1 mouse cellular context compared by ENCODE assay signal in genomic region chr5:76645091-76645868, GRCm38 (mm10).
TF ChIP-seq lines count a peak whose summit lies in the region.

No protein-coding gene starts in this region.

TF ChIP-seq in MEL, 35 proteins besides CTCF, POLR2A, EP300 and RAD21 (continued from another document):
- TF ChIP-seq MEF2A (IDR thresholded peaks at IDR 0.05; ENCODE audit: extremely low read depth, insufficient replicate concordance, low read depth, low read length, poor library complexity, severe bottlenecking) (no peak), E2F4 (IDR thresholded peaks at IDR 0.05; ENCODE audit: borderline replicate concordance, low read depth, low read length) (no peak), KAT2A (conservative IDR thresholded peaks at IDR 0.05; ENCODE audit: low read depth, low read length) (no peak), MYB (IDR thresholded peaks at IDR 0.05; ENCODE audit: low read depth, low read length) (no peak), TCF12 (IDR thresholded peaks at IDR 0.05; ENCODE audit: low read depth, low read length) (peak; percentile 71; the same call in 1 of the 2 replicates), GATA1 (IDR thresholded peaks at IDR 0.05; ENCODE audit: low read depth, low read length) (peak; percentile 89), MXI1 (IDR thresholded peaks at IDR 0.05; ENCODE audit: low read depth, low read length) (no peak), POLR2AphosphoS5 (IDR thresholded peaks at IDR 0.05; ENCODE audit: borderline replicate concordance, low read depth, low read length) (no peak), MAZ (IDR thresholded peaks at IDR 0.05; ENCODE audit: low read depth, low read length) (no peak)
